Mouse (Mus musculus): Measurements from ENCODE around the gene Hmces. TPM values are rescaled to one million over a fixed set of nuclear protein-coding genes. Genes with fewer than 3 reads are reported as not detected.
"Not testable (repeated sequence)": the region's sequence is repeated elsewhere in the genome, so short reads cannot be mapped to it uniquely, and the experiment has no call there.

Hmces gene
- total RNA-seq, 2 experiments from 2014 or later: 4.9 to 13.4 TPM

DNA sequence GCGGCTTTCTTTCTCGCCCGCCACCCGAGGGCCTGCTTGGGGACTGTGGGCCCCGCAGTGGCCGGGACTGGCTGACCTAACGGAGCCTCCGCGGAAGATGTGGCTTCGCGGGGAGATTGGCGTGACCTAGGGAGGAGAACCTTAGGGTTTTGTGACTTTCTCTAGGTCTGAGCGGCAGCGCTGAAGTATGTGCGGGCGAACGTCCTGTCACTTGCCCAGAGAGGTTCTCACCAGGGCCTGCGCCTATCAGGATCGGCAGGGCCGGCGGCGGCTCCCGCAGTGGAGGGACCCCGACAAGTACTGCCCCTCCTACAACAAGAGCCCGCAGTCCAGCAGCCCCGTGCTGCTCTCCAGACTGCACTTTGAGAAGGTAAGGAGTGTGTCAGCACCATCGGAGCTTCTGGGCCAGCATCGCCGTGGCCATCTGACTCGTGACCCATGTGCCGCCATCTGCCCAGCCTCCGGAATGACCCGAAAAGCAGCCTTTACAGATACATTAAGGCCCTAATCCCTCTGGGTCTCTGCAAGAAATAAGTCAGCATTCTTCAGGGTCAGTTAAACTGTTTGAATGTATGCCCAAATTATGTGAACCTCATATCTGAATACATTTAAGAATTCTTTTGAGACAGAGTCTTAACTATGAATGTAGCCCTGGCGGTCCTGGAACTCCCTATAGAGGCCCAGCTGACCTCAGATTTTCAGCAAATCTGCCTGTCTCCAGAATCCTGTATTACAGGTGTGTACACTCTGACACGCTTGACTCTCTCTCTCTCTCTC lies 779 bp downstream of the Hmces start:
- ATAC-seq (ENCODE audit: poor library complexity, severe bottlenecking): peak; percentile 5

DNA sequence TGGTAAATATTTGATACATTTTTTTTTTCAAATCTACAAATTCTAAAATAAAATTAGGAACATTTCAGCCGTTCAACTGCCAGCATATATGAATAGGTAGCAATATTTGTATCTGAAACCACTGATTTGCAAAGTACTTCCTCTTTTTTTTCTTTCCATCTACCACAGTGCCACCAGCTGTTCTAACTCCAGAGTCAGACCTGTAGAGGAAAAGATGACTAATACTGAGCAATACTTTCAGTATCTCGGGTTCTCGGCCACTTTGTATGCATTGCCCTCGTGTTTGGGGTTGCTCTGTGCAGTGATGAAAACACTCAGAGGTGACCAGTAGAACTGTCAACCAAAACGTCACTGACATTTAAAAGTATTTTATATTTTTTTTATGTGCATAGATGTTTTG lies 2.2 kb downstream of the Hmces start:
- ATAC-seq (ENCODE audit: poor library complexity, severe bottlenecking): peak; percentile 65

DNA sequence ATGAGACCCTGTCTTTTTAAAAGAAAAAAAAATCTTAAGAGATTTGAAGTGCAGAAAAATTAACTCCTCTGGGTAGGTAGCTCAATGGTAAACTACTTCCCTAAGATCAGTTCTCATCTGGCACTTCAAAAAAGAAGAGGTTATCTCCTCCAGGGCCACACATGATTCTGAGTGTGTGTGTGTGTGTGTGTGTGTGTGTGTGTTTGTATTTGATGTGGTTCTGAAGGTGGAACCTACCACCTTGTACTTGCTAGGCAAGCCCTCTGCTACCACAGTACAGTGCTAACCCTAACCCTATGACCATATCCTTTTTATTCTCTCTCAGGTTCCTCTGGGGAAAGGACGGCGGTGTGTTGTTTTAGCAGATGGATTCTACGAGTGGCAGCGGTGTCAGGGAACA lies 7.5 kb downstream of the Hmces start:
- ATAC-seq (ENCODE audit: poor library complexity, severe bottlenecking): no peak

DNA sequence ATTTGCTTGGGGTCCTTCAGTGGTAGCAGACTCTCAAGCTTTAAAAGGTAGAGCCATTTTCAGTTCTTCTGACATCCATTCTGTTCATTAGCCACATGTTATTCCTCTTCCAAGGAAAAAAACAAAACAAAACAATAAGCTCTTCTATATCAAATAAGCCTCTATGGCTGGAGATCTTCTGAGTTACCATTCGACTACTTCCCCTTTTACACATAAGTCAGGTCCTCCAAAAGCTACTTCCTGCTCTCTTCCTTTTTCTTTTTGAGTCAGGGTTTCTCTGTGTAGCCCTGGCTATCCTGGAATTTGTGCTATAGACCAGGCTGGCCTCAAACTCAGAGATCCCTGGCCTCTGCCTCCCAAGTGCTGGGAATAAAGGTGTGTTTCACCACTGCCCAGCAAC lies 9.9 kb downstream of the Hmces start:
- ATAC-seq (ENCODE audit: poor library complexity, severe bottlenecking): peak; percentile 56

DNA sequence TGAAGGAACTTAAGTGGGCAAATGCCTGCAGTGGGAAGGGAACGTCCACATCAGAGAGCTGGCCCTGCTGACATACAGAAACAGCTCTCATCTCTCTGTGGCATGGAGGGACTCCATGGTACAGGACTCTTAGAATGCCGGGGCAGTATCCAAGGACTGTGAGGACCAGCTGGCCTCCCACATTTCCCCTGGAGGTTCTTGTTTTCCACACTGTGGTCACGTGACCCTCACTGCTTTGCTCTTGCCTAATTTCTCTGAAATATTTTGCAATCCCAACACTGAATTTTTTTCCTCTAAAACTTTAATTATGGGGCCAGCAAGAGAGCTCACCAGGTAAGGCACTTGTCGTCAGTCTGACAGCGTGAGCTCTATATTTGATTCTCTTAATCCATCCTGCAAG lies 21.3 kb downstream of the Hmces start:
- ATAC-seq (ENCODE audit: poor library complexity, severe bottlenecking): no peak

DNA sequence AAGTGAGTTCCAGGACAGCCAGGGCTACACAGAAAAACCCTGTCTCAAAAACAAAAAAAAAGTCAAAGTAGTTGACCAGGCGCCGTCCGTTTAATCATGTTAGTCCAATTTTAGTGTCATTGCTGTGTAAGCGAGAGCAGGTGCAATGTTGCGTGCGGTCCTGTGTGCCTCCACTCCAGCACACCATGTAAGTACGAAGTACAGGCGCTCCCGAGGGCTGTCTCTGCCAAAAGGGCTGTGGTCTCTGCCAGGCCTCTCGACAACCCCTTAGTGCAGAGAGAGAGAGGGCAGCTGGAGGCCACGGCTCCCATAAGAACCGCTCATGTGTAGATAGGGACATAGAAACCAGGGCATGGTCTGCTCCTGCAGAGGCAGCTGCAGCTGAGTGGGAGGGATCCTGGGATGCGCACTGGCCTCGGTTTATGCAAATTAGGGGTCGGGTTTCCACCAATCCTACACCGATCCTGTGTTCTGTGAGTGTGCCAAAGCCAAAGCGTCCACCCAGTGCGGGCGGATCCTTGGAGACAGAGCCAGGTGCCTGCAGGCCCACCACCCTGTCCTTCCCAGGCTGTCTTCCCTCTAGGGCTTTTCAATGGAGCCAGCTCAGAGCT lies 23.5 kb downstream of the Hmces start:
- ATAC-seq (ENCODE audit: poor library complexity, severe bottlenecking): no peak

DNA sequence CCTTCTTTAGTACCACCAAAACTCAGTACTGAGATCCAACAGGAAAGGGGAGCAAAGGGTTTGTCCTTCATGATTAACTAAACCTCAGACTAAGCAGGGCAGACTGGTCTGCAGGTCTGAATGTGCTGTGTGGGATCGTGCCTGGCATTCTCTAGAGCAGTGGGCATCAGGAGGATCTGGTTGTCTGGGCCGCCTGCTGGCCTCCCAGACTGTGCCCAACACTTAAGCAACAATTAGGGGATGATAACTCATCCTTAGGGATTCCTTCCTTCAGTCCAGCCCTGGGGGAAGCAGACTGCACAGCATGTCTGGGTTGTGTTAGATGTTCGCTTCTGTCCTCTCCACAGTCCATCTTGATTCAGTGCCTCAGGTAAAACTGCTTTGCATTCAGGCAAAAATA lies 25.2 kb downstream of the Hmces start:
- no peak for ATAC-seq (ENCODE audit: poor library complexity, severe bottlenecking)

DNA sequence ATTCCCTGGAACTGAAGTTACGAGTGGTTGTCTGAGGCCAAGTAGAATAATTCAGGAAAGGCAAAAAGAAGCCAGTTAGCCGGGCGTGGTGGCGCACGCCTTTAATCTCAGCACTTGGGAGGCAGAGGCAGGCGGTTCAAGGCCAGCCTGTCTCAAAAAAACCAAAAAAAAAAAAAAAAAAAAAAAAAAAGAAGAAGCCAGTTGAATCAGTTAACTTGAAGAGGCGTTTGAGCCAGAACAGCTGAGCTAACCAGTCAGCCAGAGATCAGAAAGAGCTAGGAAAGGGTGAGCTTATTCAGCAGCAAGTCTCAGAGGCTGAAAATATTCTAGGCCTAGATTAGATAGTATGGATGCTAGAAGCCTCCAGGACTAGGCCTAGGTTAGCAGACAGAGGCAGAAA lies 28.4 kb downstream of the Hmces start:
- no peak for ATAC-seq (ENCODE audit: poor library complexity, severe bottlenecking)

DNA sequence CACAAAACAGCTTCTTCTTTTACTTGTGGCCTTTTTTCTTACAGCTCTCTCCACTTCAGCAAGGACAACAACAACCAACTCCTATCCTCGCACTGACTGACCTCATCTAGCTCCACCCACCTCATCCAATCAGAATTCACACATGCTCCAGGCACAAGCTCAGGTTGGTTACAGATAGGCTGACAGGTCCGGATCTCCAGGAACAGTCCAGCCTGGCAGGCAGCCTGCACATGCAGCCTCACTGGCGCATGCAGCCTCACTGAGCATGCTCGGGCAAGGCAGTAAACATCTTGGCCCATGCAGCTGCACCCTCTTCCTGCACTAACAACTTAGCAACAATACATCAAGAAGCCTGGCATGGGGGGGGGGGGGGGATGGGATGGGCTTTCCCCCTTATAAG lies 48.7 kb downstream of the Hmces start:
- not testable (repeated sequence) for ATAC-seq (ENCODE audit: poor library complexity, severe bottlenecking)

DNA sequence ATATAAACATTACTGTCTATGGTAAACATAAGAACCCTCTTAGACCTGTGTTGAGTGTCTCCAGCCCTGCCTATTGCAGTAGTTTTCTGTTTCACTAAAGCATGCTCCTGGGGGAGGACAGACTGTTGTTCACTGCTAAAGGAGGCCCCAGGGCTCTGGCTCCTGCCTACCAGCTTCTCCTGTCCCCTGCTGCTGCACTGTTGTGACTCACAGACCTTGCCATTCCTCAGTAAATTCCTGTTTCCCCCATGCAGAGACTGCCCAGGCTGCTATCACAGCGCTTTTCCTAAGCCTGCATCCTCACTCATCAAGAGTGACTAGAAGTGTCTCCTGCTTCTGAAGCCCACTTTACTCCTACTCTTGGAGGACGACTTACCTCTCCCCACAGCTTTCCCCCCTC lies 56.3 kb downstream of the Hmces start:
- no peak for ATAC-seq (ENCODE audit: poor library complexity, severe bottlenecking)

DNA sequence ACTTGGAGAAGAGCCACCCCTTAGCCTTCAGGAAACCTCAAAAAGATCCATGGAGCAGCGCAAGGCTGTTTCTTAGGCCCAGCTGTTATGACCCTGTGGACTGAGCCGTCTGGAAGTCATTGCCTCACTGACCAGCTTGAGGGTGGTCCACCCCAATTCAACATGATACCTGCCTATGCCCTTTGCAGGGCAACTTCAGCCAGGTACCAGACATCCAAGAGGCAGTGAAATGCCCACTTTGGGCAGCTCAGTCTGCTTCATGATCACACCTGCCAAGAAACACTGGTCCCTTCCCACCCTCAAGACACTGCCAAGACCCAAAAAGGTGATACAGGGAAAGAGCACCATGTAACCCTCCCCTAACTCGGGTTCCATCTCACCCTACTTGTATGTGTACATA lies 66.0 kb downstream of the Hmces start:
- no peak for ATAC-seq (ENCODE audit: poor library complexity, severe bottlenecking)

DNA sequence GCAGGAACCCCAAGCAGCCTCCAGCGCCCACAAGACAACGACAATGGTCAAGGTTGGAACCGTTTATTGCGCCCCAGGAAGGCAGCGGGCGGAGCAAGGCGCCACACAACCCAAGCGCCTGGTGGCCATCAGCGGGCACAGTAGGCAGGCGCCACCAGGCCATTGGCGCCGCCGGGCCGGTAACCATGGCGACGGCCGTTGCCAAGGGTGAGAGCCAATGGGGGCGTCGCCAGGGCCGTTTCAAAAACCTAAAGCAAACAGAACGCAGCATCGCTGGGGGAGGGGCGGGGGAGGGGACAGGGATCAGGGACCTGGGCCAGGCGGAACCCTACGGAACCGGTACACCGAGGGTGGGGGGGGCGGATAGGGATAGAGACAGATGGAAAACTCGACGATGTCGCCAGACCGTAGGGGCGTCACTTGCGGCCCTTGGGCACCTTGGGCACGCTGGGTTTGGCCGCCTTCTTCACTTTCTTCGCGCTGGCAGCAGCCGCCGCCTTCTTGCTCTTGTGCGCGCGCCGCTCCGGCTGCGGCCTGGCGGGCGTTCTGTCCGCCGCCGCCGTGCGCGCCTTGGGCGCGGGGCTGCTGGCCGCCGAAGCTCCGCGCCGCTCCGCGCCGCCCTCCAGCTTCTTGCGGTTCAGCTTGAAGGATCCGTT lies 66.8 kb downstream of the Hmces start:
- ATAC-seq (ENCODE audit: poor library complexity, severe bottlenecking): peak; percentile 60

DNA sequence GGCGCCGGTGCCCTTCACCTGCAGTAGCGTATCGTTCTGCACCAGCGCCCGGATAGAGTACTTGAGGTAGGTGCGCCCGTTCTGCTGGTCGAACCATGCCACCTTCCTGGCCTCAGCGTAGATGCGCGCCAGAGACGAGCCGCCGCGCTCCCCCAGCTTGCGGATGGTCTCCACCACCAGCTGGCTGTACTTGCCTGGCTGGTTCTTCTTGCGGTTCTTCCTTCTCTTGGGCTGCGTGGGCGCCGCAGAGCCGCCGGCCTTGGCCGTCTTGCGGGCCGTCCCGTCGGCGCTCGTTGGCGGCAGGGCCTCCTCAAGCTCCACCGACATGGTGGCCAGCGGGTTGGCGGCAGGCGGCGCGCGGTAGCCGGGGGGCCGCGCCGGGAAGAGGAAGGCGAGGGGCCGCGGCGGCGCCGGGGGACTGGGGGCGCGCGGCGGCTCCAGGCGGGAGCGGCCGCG lies 67.3 kb downstream of the Hmces start:
- ATAC-seq (ENCODE audit: poor library complexity, severe bottlenecking): no peak

DNA sequence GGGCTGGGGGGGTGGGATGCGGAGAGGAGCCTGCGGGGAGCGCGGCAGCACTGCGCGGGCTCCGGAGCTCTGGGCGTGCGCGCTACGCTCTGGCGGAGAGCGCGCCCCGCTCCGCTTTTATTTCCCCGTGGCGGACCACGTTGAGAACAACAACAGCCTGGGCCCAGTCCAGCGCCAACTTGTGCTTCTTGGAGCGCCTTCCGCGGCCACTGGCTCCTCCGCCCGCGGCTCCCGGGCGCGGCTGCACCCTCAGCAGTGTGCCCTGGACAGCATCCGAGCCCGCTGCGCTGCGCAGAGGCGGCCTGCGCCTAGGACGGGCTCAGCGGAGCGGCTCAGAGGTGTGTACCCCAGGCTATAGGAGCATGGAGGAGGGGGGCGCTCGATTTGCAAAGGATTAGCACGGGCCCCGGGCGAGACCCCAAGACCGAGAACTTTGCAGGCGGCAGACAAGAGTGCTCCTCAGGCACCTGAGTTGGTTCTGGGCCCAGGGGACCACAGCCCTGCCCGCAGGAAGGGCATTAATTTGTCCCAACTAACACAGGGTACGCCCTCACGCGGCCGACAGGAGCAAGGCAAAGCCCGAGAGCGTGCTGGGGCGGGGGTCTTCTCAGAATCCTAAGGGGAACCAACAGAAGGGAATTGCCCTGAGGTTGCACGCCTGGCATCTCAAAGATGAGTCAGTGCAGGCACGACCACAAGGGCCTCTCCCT lies 68.0 kb downstream of the Hmces start, which contains the start of gene H1fx:
H1fx (minus strand) TSS at position 91 of the 710 bp plus-strand sequence.
- peak; percentile 49 for ATAC-seq (ENCODE audit: poor library complexity, severe bottlenecking)

DNA sequence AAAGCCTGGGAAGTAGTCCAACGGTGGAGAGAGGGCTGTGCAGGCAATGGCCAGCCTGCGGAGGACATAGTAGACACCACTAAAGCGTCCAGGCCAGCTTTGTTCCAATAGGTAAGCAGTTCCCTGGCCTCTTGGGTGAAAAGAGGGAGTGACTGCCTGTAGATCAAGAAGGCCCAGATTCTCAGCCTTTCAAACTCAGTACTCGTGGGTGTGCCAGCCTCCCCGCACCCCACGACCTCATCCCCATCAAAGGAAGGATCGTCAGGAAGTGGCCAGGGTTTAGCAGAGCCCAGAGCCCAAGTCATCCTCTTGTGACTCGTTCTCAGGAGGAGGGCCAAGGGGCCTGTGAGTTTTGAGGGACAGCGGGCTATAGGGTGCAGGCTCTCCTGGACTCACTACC lies 68.8 kb downstream of the Hmces start:
- ATAC-seq (ENCODE audit: poor library complexity, severe bottlenecking): no peak

Other genes with a start within 250 kb of the Hmces start
- 8.1 and 8.7 TPM in 2 replicates for gene Aplf, start 241.7 kb upstream of the Hmces start, total RNA-seq (2015)
- gene Aplf, start 241.7 kb upstream of the Hmces start, total RNA-seq (2017): 14.6 and 17.0 TPM in 2 replicates
- gene Efcc1, start 183.1 kb upstream of the Hmces start, total RNA-seq (2015): 0.39 TPM in 1 of 2 replicates, not detected in the other
- not detected in 2 replicates for gene Efcc1, start 183.1 kb upstream of the Hmces start, total RNA-seq (2017)
- 0.16 and 1.2 TPM in 2 replicates for gene Gp9, start 135.9 kb upstream of the Hmces start, total RNA-seq (2015)
- 0.59 TPM in 1 of 2 replicates, not detected in the other for gene Gp9, start 135.9 kb upstream of the Hmces start, total RNA-seq (2017)
- gene Rab43, start 101.8 kb upstream of the Hmces start, total RNA-seq (2015): 36.4 and 40.7 TPM in 2 replicates
- gene Rab43, start 101.8 kb upstream of the Hmces start, total RNA-seq (2017): 12.7 and 13.3 TPM in 2 replicates
- 2.5 and 6.0 TPM in 2 replicates for gene Gm45140, start 78.1 kb upstream of the Hmces start, total RNA-seq (2015)
- 25.6 and 28.7 TPM in 2 replicates for gene Gm45140, start 78.1 kb upstream of the Hmces start, total RNA-seq (2017)
- gene Isy1, start 75.1 kb upstream of the Hmces start, total RNA-seq (2015): 10.2 and 16.7 TPM in 2 replicates
- 94.0 and 120 TPM in 2 replicates for gene Isy1, start 75.1 kb upstream of the Hmces start, total RNA-seq (2017)
- 264 and 268 TPM in 2 replicates for gene Cnbp, start 62.8 kb upstream of the Hmces start, total RNA-seq (2015)
- 389 and 399 TPM in 2 replicates for gene Cnbp, start 62.8 kb upstream of the Hmces start, total RNA-seq (2017)
- gene Copg1, start 26.1 kb upstream of the Hmces start, total RNA-seq (2015): 25.8 and 29.6 TPM in 2 replicates
- 47.1 and 50.8 TPM in 2 replicates for gene Copg1, start 26.1 kb upstream of the Hmces start, total RNA-seq (2017)
- gene H1fx, start 67.7 kb downstream of the Hmces start, total RNA-seq (2015): 0.11 and 0.14 TPM in 2 replicates
- not detected in 2 replicates for gene H1fx, start 67.7 kb downstream of the Hmces start, total RNA-seq (2017)
- gene Rab7, start 131.3 kb downstream of the Hmces start, total RNA-seq (2015): 429 and 450 TPM in 2 replicates
- 132 and 169 TPM in 2 replicates for gene Rab7, start 131.3 kb downstream of the Hmces start, total RNA-seq (2017)
- gene Rpn1, start 170.5 kb downstream of the Hmces start, total RNA-seq (2015): 56.6 and 67.2 TPM in 2 replicates
- 130 and 142 TPM in 2 replicates for gene Rpn1, start 170.5 kb downstream of the Hmces start, total RNA-seq (2017)